Mouse (Mus musculus) mature B cell (primary cell): ENCODE measurements around the gene Atox1.

Experiments
- in situ Hi-C: fragments of 300-500 bp; cut with MboI; formaldehyde crosslinking; loops from 2 replicates; pipeline ENCODE4 v1.14.3; 2019

Gene Atox1

GRCm38 (mm10) chr11:55414314-55414713 is 46.7 kb downstream of the Atox1 start:
- in situ Hi-C loops = no loop called here

GRCm38 (mm10) chr11:55413416-55413796 is 47.6 kb downstream of the Atox1 start:
- in situ Hi-C loops = no loop called here

GRCm38 (mm10) chr11:55412680-55413415 is 48.2 kb downstream of the Atox1 start:
- in situ Hi-C loops = no loop called here

GRCm38 (mm10) chr11:55412034-55412433 is 49.0 kb downstream of the Atox1 start:
- in situ Hi-C loops = no loop called here

- in situ Hi-C loops = no loop called here
Observed at GRCm38 (mm10) chr11:55410502-55410901, 50.5 kb downstream of the Atox1 start.

GRCm38 (mm10) chr11:55410005-55410404 is 51.0 kb downstream of the Atox1 start:
- in situ Hi-C loops = no loop called here

GRCm38 (mm10) chr11:55407133-55407532 is 53.9 kb downstream of the Atox1 start:
- in situ Hi-C loops = no loop called here

- in situ Hi-C loops = no loop called here
Observed at GRCm38 (mm10) chr11:55405601-55406469, 55.2 kb downstream of the Atox1 start.

- in situ Hi-C loops = no loop called here
Observed at GRCm38 (mm10) chr11:55404659-55405457, 56.2 kb downstream of the Atox1 start.

GRCm38 (mm10) chr11:55400863-55401262 is 60.2 kb downstream of the Atox1 start:
- in situ Hi-C loops = no loop called here

GRCm38 (mm10) chr11:55398371-55398770 is 62.7 kb downstream of the Atox1 start:
- in situ Hi-C loops = no loop called here

GRCm38 (mm10) chr11:55397441-55397840 is 63.6 kb downstream of the Atox1 start:
- in situ Hi-C loops = no loop called here

- in situ Hi-C loops = no loop called here
Observed at GRCm38 (mm10) chr11:55397036-55397435, 64.0 kb downstream of the Atox1 start.
